Mouse (Mus musculus) embryonic facial prominence, embryonic 12.5 days (tissue): Measurements from ENCODE around the gene Prkra. TPM values are rescaled to one million over a fixed set of nuclear protein-coding genes. Genes with fewer than 3 reads are reported as not detected.
"Not testable (repeated sequence)": the region's sequence is repeated elsewhere in the genome, so short reads cannot be mapped to it uniquely, and the experiment has no call there.

Experiments
- ATAC-seq: fragments of 200-750 bp; cut with Nextera tagmentation; 2 replicates; pipeline ENCODE4 v1.8.0; 2017; ENCODE audit not compliant: insufficient number of reproducible peaks, insufficient read depth, low FRiP score, low TSS enrichment
- H3K27ac ChIP-seq: fragments of 300-500 bp; sonication (generic); 2 replicates; pipeline ENCODE4 v1.5.1; 2016; ENCODE audit warnings: mild to moderate bottlenecking
- H3K27me3 ChIP-seq: fragments of 300-500 bp; sonication (generic); 2 replicates; pipeline ENCODE4 v1.6.1; 2016; ENCODE audit warnings: mild to moderate bottlenecking, moderate library complexity
- H3K36me3 ChIP-seq: fragments of 300-500 bp; sonication (generic); 2 replicates; pipeline ENCODE4 v1.6.1; 2016; ENCODE audit warnings: mild to moderate bottlenecking
- H3K4me1 ChIP-seq: fragments of 300-500 bp; sonication (generic); 2 replicates; pipeline ENCODE4 v1.6.1; 2016
- H3K4me2 ChIP-seq: fragments of 300-500 bp; sonication (generic); replicated peaks from 2 replicates; pipeline ENCODE4 v1.6.1; 2016; ENCODE audit warnings: mild to moderate bottlenecking, moderate library complexity
- H3K4me3 ChIP-seq: fragments of 300-500 bp; sonication (generic); 2 replicates; pipeline ENCODE4 v1.5.1; 2016; ENCODE audit warnings: mild to moderate bottlenecking
- H3K9ac ChIP-seq: fragments of 300-500 bp; sonication (generic); 2 replicates; pipeline ENCODE4 v1.6.1; 2016; ENCODE audit warnings: mild to moderate bottlenecking, moderate library complexity
- H3K9me3 ChIP-seq: fragments of 300-500 bp; sonication (generic); 2 replicates; pipeline ENCODE4 v1.6.1; 2016; ENCODE audit warnings: mild to moderate bottlenecking, moderate library complexity
- WGBS: fragments of 180-500 bp; shearing (Covaris S2); methylation state at CpG from one replicate; pipeline ENCODE4 v1.1.7; 2016; 5-methylcytosine and 5-hydroxymethylcytosine counted together
- polyA plus RNA-seq: library from polyadenylated mRNA; unstranded; fragments of >200 nt; fragmentation: Nextera tagmentation; extraction: Ambion mirVana; gene quantifications from 2 replicates; pipeline ENCODE4 v1.2.1, GENCODE M21; 2016

Prkra gene
- polyA plus RNA-seq, 1 experiment from 2014 or later, result 82.4 TPM

GRCm38 (mm10) chr2:76654646-76655045, 6.8 kb upstream of the Prkra start:
- Histone ChIP-seq H3K36me3 (no peaks in the 10 kb centered on the region), H3K4me2 (no peak overlapping the region), H3K9ac (no peak overlapping the region), H3K27ac (no peak overlapping the region), H3K9me3 (no peaks in the 10 kb centered on the region), H3K27me3 (no peaks in the 10 kb centered on the region), H3K4me1 (no peaks in the 10 kb centered on the region; the same call in 1 of the 2 replicates), H3K4me3 (no peak overlapping the region)
- no peak for ATAC-seq
- WGBS, result 79% methylated on average over 5 of the region's 5 CpGs

- 88% methylated on average over 4 of the region's 4 CpGs for WGBS
Observed at GRCm38 (mm10) chr2:76653070-76653469, 5.3 kb upstream of the Prkra start.

GRCm38 (mm10) chr2:76648666-76649141, 889 bp upstream of the Prkra start:
- peak overlapping the region; percentile 91 for H3K27ac ChIP-seq
- H3K4me3 ChIP-seq, result peak overlapping the region; percentile 82; the same call in 1 of the 2 replicates
- peak overlapping the region; percentile 90 for H3K9ac ChIP-seq
- H3K4me1 ChIP-seq, result peaks cover 9% of the 10 kb centered on the region; the same call in 1 of the 2 replicates
- peak; percentile 53 for ATAC-seq
- H3K27me3 ChIP-seq, result no peaks in the 10 kb centered on the region
- 32% methylated on average over 13 of the region's 13 CpGs for WGBS
- peak overlapping the region; percentile 78 for H3K4me2 ChIP-seq
- no peaks in the 10 kb centered on the region for H3K9me3 ChIP-seq
- peaks cover 3% of the 10 kb centered on the region; the same call in 1 of the 2 replicates for H3K36me3 ChIP-seq

More at GRCm38 (mm10) chr2:76653070-76653469, 5.3 kb upstream of the Prkra start:
- no peaks in the 10 kb centered on the region for H3K27me3 ChIP-seq
- no peaks in the 10 kb centered on the region for H3K4me1 ChIP-seq
- no peaks in the 10 kb centered on the region for H3K36me3 ChIP-seq
- H3K9me3 ChIP-seq, result no peaks in the 10 kb centered on the region
- no peak overlapping the region for H3K4me2 ChIP-seq
- no peak for ATAC-seq
- H3K4me3 ChIP-seq, result no peak overlapping the region
- no peak overlapping the region for H3K27ac ChIP-seq
- no peak overlapping the region for H3K9ac ChIP-seq

GRCm38 (mm10) chr2:76647441-76647869, 360 bp downstream of the Prkra start:
- peak overlapping the region; percentile 82 for H3K4me3 ChIP-seq
- peak; percentile 70 for ATAC-seq
- no peaks in the 10 kb centered on the region for H3K27me3 ChIP-seq
- peaks cover 9% of the 10 kb centered on the region; the same call in 1 of the 2 replicates for H3K4me1 ChIP-seq
- WGBS, result under 1% methylated on average over 32 of the region's 32 CpGs
- H3K9me3 ChIP-seq, result no peaks in the 10 kb centered on the region
- peaks cover 9% of the 10 kb centered on the region; the same call in 1 of the 2 replicates for H3K36me3 ChIP-seq
- H3K4me2 ChIP-seq, result peak overlapping the region; percentile 78
- peak overlapping the region; percentile 91 for H3K27ac ChIP-seq
- peak overlapping the region; percentile 90 for H3K9ac ChIP-seq

- Histone ChIP-seq H3K27me3 (no peaks in the 10 kb centered on the region), H3K4me1 (peaks cover 9% of the 10 kb centered on the region; the same call in 1 of the 2 replicates), H3K4me2 (no peak overlapping the region), H3K9ac (no peak overlapping the region), H3K36me3 (peaks cover 34% of the 10 kb centered on the region), H3K4me3 (no peak overlapping the region), H3K27ac (no peak overlapping the region), H3K9me3 (no peaks in the 10 kb centered on the region)
- ATAC-seq, result no peak
Observed at GRCm38 (mm10) chr2:76643801-76644200, 4.0 kb downstream of the Prkra start.

GRCm38 (mm10) chr2:76639637-76640036, 8.2 kb downstream of the Prkra start:
- WGBS, result 95% methylated on average over 2 of the region's 2 CpGs
- Histone ChIP-seq H3K27ac (no peak overlapping the region), H3K4me1 (no peaks in the 10 kb centered on the region), H3K4me2 (no peak overlapping the region), H3K36me3 (peaks cover 65% of the 10 kb centered on the region), H3K9me3 (no peaks in the 10 kb centered on the region), H3K9ac (no peak overlapping the region), H3K27me3 (no peaks in the 10 kb centered on the region), H3K4me3 (no peak overlapping the region)
- no peak for ATAC-seq

- H3K36me3 ChIP-seq, result peaks cover 82% of the 10 kb centered on the region
- 91% methylated on average over 4 of the region's 4 CpGs for WGBS
Observed at GRCm38 (mm10) chr2:76631600-76631999, 16.2 kb downstream of the Prkra start.

GRCm38 (mm10) chr2:76630293-76630692, 17.5 kb downstream of the Prkra start:
- no peak overlapping the region for H3K27ac ChIP-seq
- no peaks in the 10 kb centered on the region for H3K4me1 ChIP-seq
- H3K4me3 ChIP-seq, result no peak overlapping the region
- no peak overlapping the region for H3K9ac ChIP-seq
- no peak for ATAC-seq
- H3K36me3 ChIP-seq, result peaks cover 80% of the 10 kb centered on the region
- H3K9me3 ChIP-seq, result no peaks in the 10 kb centered on the region
- WGBS, result 93% methylated on average over 12 of the region's 12 CpGs
- no peak overlapping the region for H3K4me2 ChIP-seq
- no peaks in the 10 kb centered on the region for H3K27me3 ChIP-seq

More at GRCm38 (mm10) chr2:76631600-76631999, 16.2 kb downstream of the Prkra start:
- H3K4me3 ChIP-seq, result no peak overlapping the region
- no peaks in the 10 kb centered on the region for H3K27me3 ChIP-seq
- no peak overlapping the region for H3K9ac ChIP-seq
- H3K4me1 ChIP-seq, result no peaks in the 10 kb centered on the region
- no peak overlapping the region for H3K27ac ChIP-seq
- ATAC-seq, result no peak
- H3K4me2 ChIP-seq, result no peak overlapping the region
- H3K9me3 ChIP-seq, result no peaks in the 10 kb centered on the region

GRCm38 (mm10) chr2:76622316-76622715, 25.5 kb downstream of the Prkra start:
- H3K27ac ChIP-seq, H3K4me3 ChIP-seq, H3K4me1 ChIP-seq, H3K9ac ChIP-seq, ATAC-seq, H3K9me3 ChIP-seq, H3K27me3 ChIP-seq, H3K4me2 ChIP-seq: not testable (repeated sequence)
- WGBS, result 84% methylated on average over 2 of the region's 2 CpGs
- H3K36me3 ChIP-seq, result peaks cover 41% of the 10 kb centered on the region

GRCm38 (mm10) chr2:76621724-76622123, 26.1 kb downstream of the Prkra start:
- no peaks in the 10 kb centered on the region for H3K4me1 ChIP-seq
- H3K9ac ChIP-seq, result no peak overlapping the region
- H3K36me3 ChIP-seq, result peaks cover 35% of the 10 kb centered on the region
- H3K4me2 ChIP-seq, result no peak overlapping the region
- ATAC-seq, result no peak
- WGBS, result 31% methylated on average over 1 of the region's 1 CpGs
- H3K27me3 ChIP-seq, result no peaks in the 10 kb centered on the region
- H3K9me3 ChIP-seq, result no peaks in the 10 kb centered on the region
- no peak overlapping the region for H3K4me3 ChIP-seq
- no peak overlapping the region for H3K27ac ChIP-seq

GRCm38 (mm10) chr2:76620188-76620587, 27.6 kb downstream of the Prkra start:
- Histone ChIP-seq H3K9ac (no peak overlapping the region), H3K4me3 (no peak overlapping the region), H3K27ac (no peak overlapping the region), H3K36me3 (peaks cover 24% of the 10 kb centered on the region), H3K27me3 (no peaks in the 10 kb centered on the region), H3K4me1 (no peaks in the 10 kb centered on the region), H3K9me3 (no peaks in the 10 kb centered on the region), H3K4me2 (no peak overlapping the region)
- no peak for ATAC-seq
- WGBS, result 85% methylated on average over 5 of the region's 5 CpGs

GRCm38 (mm10) chr2:76618078-76618477, 29.7 kb downstream of the Prkra start:
- Histone ChIP-seq H3K27me3 (no peaks in the 10 kb centered on the region), H3K36me3 (peaks cover 6% of the 10 kb centered on the region; the same call in 1 of the 2 replicates), H3K4me1 (no peaks in the 10 kb centered on the region), H3K9me3 (no peaks in the 10 kb centered on the region), H3K9ac (no peak overlapping the region), H3K4me3 (no peak overlapping the region), H3K27ac (no peak overlapping the region), H3K4me2 (no peak overlapping the region)
- no peak for ATAC-seq
- 32% methylated on average over 1 of the region's 1 CpGs for WGBS
